Mouse (Mus musculus): ENCODE data around the gene Vrk1.

GRCm38 (mm10) chr12:106046143-106046795 lies 36.2 kb downstream of the Vrk1 start:
- TF ChIP-seq CTCF (IDR thresholded peaks at IDR 0.05; ENCODE audit: control insufficient read depth, insufficient read depth, insufficient read length) (no peak), CEBPB (IDR thresholded peaks at IDR 0.05; ENCODE audit: low read depth) (no peak), MAX (IDR thresholded peaks at IDR 0.05) (no peak), USF1 (IDR thresholded peaks at IDR 0.05; ENCODE audit: low read depth) (no peak), MYOG (IDR thresholded peaks at IDR 0.05; ENCODE audit: control insufficient read depth, extremely low read depth, insufficient read length) (no peak)
